Mouse (Mus musculus) megakaryocyte, adult 5-6 weeks (primary cell): Measurements from ENCODE around the gene Pmepa1. TPM values are rescaled to one million over a fixed set of nuclear protein-coding genes. Genes with fewer than 3 reads are reported as not detected.

Source experiments
- ATAC-seq: 2 replicates; pipeline ENCODE4 v1.8.0; 2016; ENCODE audit warnings: mild to moderate bottlenecking, inconsistent platforms; ENCODE audit not compliant: poor library complexity, severe bottlenecking
- total RNA-seq, 2 experiments: library from RNA; stranded (forward) in 1 of 2; stranded (reverse) in 1 of 2; fragments of 153-499, 151-499 nt in 1 of 2; fragments of 221-1000, 200-1000 nt in 1 of 2; gene quantifications; 2 replicates each; pipeline versions ENCODE4 v1.2.3 to v1.2.4; 2015 to 2017

Gene Pmepa1
- total RNA-seq (2015) (0.84 and 1.2 TPM in 2 replicates), total RNA-seq (2017) (0.04 and 0.07 TPM in 2 replicates)

DNA sequence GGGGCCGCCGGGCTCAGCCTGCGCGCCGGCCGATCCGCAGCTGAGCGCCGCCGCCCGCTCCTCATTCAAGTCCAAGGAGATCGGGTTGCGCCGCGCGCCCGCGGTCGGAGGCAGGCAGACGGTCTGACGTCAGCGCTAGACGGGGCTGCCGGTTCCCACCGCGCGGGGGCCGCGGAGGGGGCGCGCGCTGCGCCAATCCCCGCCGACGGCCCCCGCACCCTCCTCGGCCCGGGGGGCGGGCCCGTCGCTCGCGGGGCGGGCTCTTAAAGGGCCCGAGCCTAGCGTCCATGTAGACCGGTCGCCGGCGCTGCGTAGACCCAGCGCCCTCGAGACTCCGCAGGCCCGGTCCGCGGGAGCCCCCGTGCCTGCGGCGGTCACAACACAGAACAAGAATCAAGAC lies at the start of gene Pmepa1:
Gene Pmepa1 (minus strand): TSS at position 125 of the 400 bp plus-strand sequence.
- ATAC-seq = peak; percentile 60

DNA sequence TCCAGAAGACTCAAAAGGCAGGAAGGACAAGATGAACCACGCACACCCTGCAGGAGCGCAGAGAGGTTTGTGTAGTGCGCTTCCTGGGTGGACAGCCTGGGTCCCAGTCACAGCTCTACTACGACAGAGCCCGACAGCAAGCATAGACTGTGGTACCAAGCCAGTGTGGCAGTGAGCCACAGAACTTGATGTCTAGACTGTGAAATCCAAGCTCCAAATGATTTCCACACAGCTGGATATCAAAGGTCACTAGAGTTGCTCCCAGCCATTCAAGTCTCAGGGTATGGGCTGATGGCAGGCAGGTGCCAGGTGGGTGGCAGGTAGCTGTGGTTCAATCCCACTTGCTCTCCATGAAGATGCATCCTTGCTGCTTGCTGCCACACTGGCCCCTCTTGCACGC lies 45.4 kb upstream of the Pmepa1 start:
- ATAC-seq = no peak

GRCm38 (mm10) chr2:173321194-173321593 lies 44.9 kb upstream of the Pmepa1 start:
- ATAC-seq = no peak

GRCm38 (mm10) chr2:173314291-173314690 lies 38.0 kb upstream of the Pmepa1 start:
- ATAC-seq = no peak

- no peak for ATAC-seq
These were observed 32.2 kb upstream of the Pmepa1 start for GRCm38 (mm10) chr2:173308486-173308885.

DNA sequence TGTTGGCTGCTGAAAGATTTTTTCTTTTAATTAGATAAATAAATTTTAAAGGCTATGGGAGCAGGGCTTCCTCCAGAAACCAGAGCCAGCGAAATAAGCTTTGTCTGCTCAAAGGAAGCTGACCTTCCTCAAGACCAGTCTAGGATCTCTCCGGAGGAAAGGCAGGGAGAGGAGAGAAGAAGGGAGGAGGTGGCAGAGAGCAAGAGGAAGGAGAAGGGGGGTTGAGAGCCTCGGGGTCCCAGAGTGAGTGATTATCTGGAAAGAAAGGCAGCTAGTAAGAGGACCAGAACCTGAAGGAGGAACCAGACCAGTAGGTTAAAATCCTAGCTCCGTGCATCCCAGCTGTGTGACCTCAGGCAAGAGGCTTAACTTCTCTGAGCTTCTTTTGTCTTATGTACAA lies 31.7 kb upstream of the Pmepa1 start:
- ATAC-seq = no peak

DNA sequence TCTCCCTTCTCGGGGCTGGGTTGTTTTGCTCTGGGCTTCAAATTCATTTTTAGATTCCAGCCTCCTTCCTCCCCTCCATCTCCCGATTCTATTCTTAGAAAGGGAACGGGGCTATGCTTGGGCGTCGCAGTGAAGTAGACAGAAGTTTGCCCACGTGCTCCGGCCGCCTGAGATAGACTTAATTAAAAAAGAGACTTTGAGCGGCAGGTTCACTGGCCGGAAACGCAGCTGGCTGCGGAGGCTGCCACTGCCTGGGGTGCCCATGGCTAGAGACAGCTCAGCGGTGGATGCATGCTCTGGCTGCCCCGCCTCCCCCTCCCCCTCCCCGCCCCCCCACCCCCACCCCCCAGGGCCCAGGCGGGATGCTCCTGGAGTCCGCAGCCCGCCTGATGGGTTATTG lies 31.2 kb upstream of the Pmepa1 start:
- ATAC-seq = no peak

GRCm38 (mm10) chr2:173306734-173307525 lies 30.6 kb upstream of the Pmepa1 start:
- no peak for ATAC-seq

DNA sequence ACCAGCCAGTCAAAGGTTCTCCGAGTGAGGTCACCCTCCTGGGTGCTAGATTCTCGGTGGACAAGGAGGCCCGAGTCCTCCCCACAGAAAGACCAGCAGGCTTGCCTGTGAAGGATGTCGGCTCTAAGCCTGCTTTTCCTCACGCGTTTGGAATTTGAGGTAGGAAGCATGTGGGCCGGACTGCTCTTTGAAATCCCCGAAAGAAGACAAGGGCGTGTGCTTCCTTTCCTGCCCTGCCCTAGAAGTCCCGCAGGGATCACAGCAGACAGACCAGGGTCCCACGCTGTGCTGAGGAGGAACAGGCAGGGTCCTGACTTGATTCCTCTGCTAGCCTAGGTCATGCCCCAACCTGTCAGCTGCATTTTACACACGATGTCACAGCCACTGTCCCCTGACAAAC lies 28.7 kb upstream of the Pmepa1 start:
- ATAC-seq = no peak

GRCm38 (mm10) chr2:173300663-173301630 lies 24.6 kb upstream of the Pmepa1 start:
- ATAC-seq = peak; percentile 45; the same call in 1 of the 2 replicates

- no peak for ATAC-seq
These were observed 20.1 kb upstream of the Pmepa1 start for GRCm38 (mm10) chr2:173296408-173296807.

- ATAC-seq = no peak
These were observed 16.7 kb upstream of the Pmepa1 start for GRCm38 (mm10) chr2:173293042-173293441.

- no peak for ATAC-seq
These were observed 16.2 kb upstream of the Pmepa1 start for GRCm38 (mm10) chr2:173292551-173292950.

DNA sequence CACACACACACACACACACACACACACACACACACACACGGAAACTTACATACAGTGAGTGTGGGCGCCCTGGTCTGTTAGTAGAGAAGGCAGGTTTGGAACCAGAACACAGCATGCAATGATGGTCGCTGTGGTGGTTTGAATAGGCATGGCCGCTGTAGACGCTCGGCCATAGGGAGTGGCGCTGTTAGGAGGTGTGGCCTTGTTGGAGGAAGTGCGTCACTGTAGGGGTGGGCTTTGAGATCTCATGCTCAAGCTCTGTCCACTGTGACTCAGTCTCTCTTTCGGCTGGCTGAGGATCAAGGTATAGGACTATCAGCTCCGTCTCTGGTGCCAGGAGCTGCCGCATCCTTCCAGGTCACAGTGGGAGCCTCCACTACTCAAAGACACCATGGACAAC lies 14.6 kb upstream of the Pmepa1 start:
- ATAC-seq = no peak

GRCm38 (mm10) chr2:173289928-173290327 lies 13.6 kb upstream of the Pmepa1 start:
- no peak for ATAC-seq

GRCm38 (mm10) chr2:173285816-173286538 lies 9.6 kb upstream of the Pmepa1 start:
- no peak for ATAC-seq

DNA sequence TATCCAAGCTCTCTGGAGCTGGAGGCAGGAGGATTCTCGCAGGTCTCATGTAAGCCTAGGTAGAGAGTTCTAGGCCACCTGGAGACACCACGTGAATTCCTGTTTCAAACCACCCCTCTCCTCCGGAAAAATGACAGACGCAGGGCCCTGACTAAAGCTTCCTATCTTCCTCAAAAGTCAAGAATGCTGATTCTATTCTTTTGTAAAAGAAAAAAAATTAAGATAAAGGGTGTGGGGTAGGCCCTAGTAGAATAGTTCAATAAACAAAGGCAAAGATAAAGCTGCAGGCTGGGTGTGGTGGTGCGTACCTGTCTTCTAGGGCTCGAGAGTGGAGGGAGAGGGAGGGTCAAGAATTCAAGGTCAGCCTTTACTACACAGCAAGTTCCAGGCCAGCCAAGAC lies 8.4 kb upstream of the Pmepa1 start:
- no peak for ATAC-seq

GRCm38 (mm10) chr2:173282191-173282590 lies 5.9 kb upstream of the Pmepa1 start:
- ATAC-seq = no peak

GRCm38 (mm10) chr2:173281021-173281937 lies 4.9 kb upstream of the Pmepa1 start:
- no peak for ATAC-seq
